Mouse (Mus musculus) stomach, postnatal 0 days (tissue): ENCODE measurements around the gene Scgb2b11. TPM values are rescaled to one million over a fixed set of nuclear protein-coding genes. Genes with fewer than 3 reads are reported as not detected.
"Not testable (repeated sequence)": the region's sequence is repeated elsewhere in the genome, so short reads cannot be mapped to it uniquely, and the experiment has no call there.

Source experiments
- ATAC-seq: fragments of 200-750 bp; cut with Nextera tagmentation; 2 replicates; pipeline ENCODE4 v1.8.0; 2017; ENCODE audit not compliant: low FRiP score, low TSS enrichment
- DNase-seq: peaks from one replicate; pipeline ENCODE4 v3.0.0-alpha.2; 2016; ENCODE audit warnings: low spot score
- H3K27ac ChIP-seq: fragments of 300-500 bp; sonication (generic); replicated peaks from 2 replicates; pipeline ENCODE4 v1.5.1; 2014; ENCODE audit warnings: mild to moderate bottlenecking, control low read depth
- H3K27me3 ChIP-seq: fragments of 300-500 bp; sonication (generic); 2 replicates; pipeline ENCODE4 v1.6.1; 2014; ENCODE audit warnings: low read length; ENCODE audit not compliant: control insufficient read depth, insufficient read depth
- H3K36me3 ChIP-seq: fragments of 300-500 bp; sonication (generic); 2 replicates; pipeline ENCODE4 v1.6.1; 2014; ENCODE audit warnings: low read length, mixed read lengths; ENCODE audit not compliant: control insufficient read depth, insufficient read depth
- H3K4me1 ChIP-seq: fragments of 300-500 bp; sonication (generic); replicated peaks from 2 replicates; pipeline ENCODE4 v1.6.1; 2014; ENCODE audit warnings: antibody characterized with exemption; ENCODE audit not compliant: control insufficient read depth, insufficient read depth
- H3K4me2 ChIP-seq: fragments of 300-500 bp; sonication (generic); replicated peaks from 2 replicates; pipeline ENCODE4 v1.6.1; 2014; ENCODE audit warnings: low read depth, mild to moderate bottlenecking, control low read depth, moderate library complexity
- H3K4me3 ChIP-seq: fragments of 300-500 bp; sonication (generic); 2 replicates; pipeline ENCODE4 v1.5.1; 2014; ENCODE audit warnings: low read depth, low read length, control low read depth
- H3K9ac ChIP-seq: fragments of 300-500 bp; sonication (generic); 2 replicates; pipeline ENCODE4 v1.6.1; 2014; ENCODE audit warnings: mild to moderate bottlenecking, low read length, control low read depth, mixed read lengths
- H3K9me3 ChIP-seq: fragments of 300-500 bp; sonication (generic); 2 replicates; pipeline ENCODE4 v1.6.1; 2016; ENCODE audit warnings: low read length; ENCODE audit not compliant: control insufficient read depth
- WGBS: fragments of 180-500 bp; shearing (Covaris S2); extraction: QIAGEN DNeasy Blood & Tissue Kit; methylation state at CpG from one replicate; pipeline ENCODE4 v1.1.7; 2014; 5-methylcytosine and 5-hydroxymethylcytosine counted together
- polyA plus RNA-seq: library from polyadenylated mRNA; unstranded; fragments of >200 nt; fragmentation: Nextera tagmentation; extraction: Ambion mirVana; gene quantifications from 2 replicates; pipeline ENCODE4 v1.2.1, GENCODE M21; 2015

Gene Scgb2b11
- polyA plus RNA-seq, result not detected in 2 replicates

- H3K36me3 ChIP-seq, H3K4me2 ChIP-seq, DNase-seq, ATAC-seq, H3K4me1 ChIP-seq, H3K9me3 ChIP-seq, H3K4me3 ChIP-seq, H3K9ac ChIP-seq, H3K27me3 ChIP-seq, H3K27ac ChIP-seq: not testable (repeated sequence)
- 68% methylated on average over 2 of the region's 2 CpGs for WGBS
Observed at GRCm38 (mm10) chr7:32211045-32211444, at the start of gene Scgb2b11. Gene Scgb2b11, minus strand, starts transcription at chr7:32211145.

DNA sequence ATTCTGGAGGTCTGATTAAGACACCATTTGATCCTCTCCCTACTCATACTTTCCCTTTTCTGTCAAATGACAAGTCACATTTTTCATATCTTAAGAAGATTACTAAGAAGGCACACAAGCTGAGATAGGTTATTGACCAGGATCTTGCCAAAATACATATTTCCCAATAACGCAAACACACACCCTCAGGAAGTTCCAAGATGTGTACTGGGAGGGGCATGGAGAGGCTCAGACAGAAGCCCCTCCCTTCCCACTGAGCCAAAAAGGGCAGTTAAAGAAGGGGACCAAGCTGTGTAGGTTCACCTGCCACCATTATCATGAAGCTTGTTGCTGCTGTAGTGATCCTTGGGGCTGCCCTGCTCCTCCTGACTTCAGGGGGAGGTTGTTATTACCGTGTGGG is 11.6 kb upstream of the Scgb2b11 start, which contains the start of gene Scgb1b11:
TSS of gene Scgb1b11 (plus strand) at position 301 of the 400 bp plus-strand sequence.
- not testable (repeated sequence) for H3K4me1 ChIP-seq, H3K36me3 ChIP-seq, DNase-seq, H3K27ac ChIP-seq, H3K9me3 ChIP-seq, H3K4me3 ChIP-seq, H3K27me3 ChIP-seq, ATAC-seq, H3K9ac ChIP-seq, H3K4me2 ChIP-seq
- WGBS, result no CpG with 5 or more reads among the region's 2 CpGs

Other genes starting within 250 kb of the Scgb2b11 start
- gene Scgb1b10, start 110.3 kb downstream of the Scgb2b11 start, polyA plus RNA-seq, result not detected in 2 replicates
- gene Scgb1b11, start 11.7 kb upstream of the Scgb2b11 start, polyA plus RNA-seq, result not detected in 2 replicates
- gene Scgb2b12, start 116.1 kb upstream of the Scgb2b11 start, polyA plus RNA-seq, result not detected in 2 replicates
- not detected in 2 replicates for gene Scgb1b12, start 123.0 kb upstream of the Scgb2b11 start, polyA plus RNA-seq
- gene Scgb1b29, start 230.4 kb upstream of the Scgb2b11 start, polyA plus RNA-seq, result not detected in 2 replicates